Mouse (Mus musculus): ENCODE data around the gene Eepd1. TPM values are rescaled to one million over a fixed set of nuclear protein-coding genes. Genes with fewer than 3 reads are reported as not detected.

Gene Eepd1
- polyA plus RNA-seq, 2 experiments = 2.3 to 4.4 TPM

DNA sequence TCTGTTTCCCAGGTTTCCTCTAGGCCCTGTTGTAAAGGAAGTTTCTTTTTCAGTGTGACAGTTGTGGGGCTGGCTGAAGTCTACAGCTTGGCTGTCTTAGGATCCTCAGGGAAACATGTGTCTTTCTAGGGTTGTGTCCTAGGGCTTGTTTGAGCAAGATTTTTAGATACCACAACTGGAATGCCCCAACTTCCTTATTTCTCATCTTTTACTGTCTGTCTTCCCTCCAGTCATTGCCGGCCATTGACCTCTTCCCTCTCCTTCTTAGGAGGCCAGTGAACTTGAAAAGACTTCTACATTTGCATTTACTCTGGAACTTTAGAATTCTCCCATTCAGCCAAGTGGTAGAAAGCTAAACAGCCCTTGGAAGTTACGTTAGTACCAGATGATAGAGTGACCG, 27.5 kb downstream of the Eepd1 start:
- no peaks in the 10 kb centered on the region for H3K36me3 ChIP-seq (replicated peaks; ENCODE audit: control insufficient read depth, insufficient read depth, low read depth)
- no peaks in the 10 kb centered on the region for H3K27me3 ChIP-seq (ENCODE audit: control insufficient read depth, insufficient read depth, low read length)
- H3K27ac ChIP-seq = no peak overlapping the region
- H3K9ac ChIP-seq (replicated peaks) = no peak overlapping the region
- no peaks in the 10 kb centered on the region for H3K9me3 ChIP-seq (ENCODE audit: control insufficient read depth, low read length)
- TF ChIP-seq EP300 (IDR thresholded peaks at IDR 0.05; ENCODE audit: low read depth) (no peak), CTCF (IDR thresholded peaks at IDR 0.05; ENCODE audit: low read depth) (no peak)
- DNase-seq (ENCODE audit: low read depth in 3 of 3, low spot score in 3 of 3) (no peak), ATAC-seq (ENCODE audit: insufficient read depth) (no peak)
- no peak overlapping the region for H3K4me2 ChIP-seq (ENCODE audit: low read depth)
- 55% methylated on average over 3 of the region's 3 CpGs for WGBS (ENCODE audit: insufficient replicate concordance)
- no peak overlapping the region for H3K4me3 ChIP-seq (ENCODE audit: insufficient read depth in 1 of 2, low read depth in 2 of 2, low read length in 2 of 2)
- peaks cover 0 to 2% of the 10 kb centered on the region in 2 experiments; a peak in 2 of 4 replicates for H3K4me1 ChIP-seq (replicated peaks; ENCODE audit: control insufficient read depth in 2 of 2, insufficient read depth in 2 of 2, low read length in 1 of 2)

DNA sequence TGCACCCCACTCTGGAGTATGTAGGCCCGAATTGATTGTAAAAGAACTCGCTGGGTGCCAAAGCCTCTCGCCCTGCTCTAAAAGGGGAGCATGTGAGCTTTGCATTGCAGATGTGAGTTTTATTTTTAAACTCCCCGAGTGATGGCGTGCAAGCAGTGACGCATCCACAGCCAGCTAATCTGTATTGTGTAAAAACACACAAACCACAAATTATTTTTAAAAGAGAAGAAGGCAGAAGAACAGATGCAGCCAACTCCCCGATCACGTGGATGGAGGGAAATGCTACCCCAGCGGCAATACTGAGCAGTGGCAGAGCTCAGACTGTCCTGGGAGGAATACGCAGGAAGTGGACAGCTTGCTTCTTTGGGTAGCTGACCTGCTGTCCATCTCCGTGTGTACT, 29.2 kb downstream of the Eepd1 start:
- H3K36me3 ChIP-seq (replicated peaks; ENCODE audit: control insufficient read depth, insufficient read depth, low read depth) = no peaks in the 10 kb centered on the region
- no peak overlapping the region for H3K4me3 ChIP-seq (ENCODE audit: insufficient read depth in 1 of 2, low read depth in 2 of 2, low read length in 2 of 2)
- DNase-seq (ENCODE audit: low read depth in 3 of 3, low spot score in 3 of 3) (no peak), ATAC-seq (ENCODE audit: insufficient read depth) (no peak)
- H3K9me3 ChIP-seq (ENCODE audit: control insufficient read depth, low read length) = no peaks in the 10 kb centered on the region
- no peaks in the 10 kb centered on the region for H3K27me3 ChIP-seq (ENCODE audit: control insufficient read depth, insufficient read depth, low read length)
- no peak overlapping the region for H3K9ac ChIP-seq (replicated peaks)
- H3K4me1 ChIP-seq (replicated peaks; ENCODE audit: control insufficient read depth in 2 of 2, insufficient read depth in 2 of 2, low read length in 1 of 2) = peaks cover 0 to under 1% of the 10 kb centered on the region in 2 experiments; a peak in 2 of 4 replicates
- TF ChIP-seq CTCF (IDR thresholded peaks at IDR 0.05; ENCODE audit: low read depth) (no peak), EP300 (IDR thresholded peaks at IDR 0.05; ENCODE audit: low read depth) (no peak)
- H3K4me2 ChIP-seq (ENCODE audit: low read depth) = no peak overlapping the region
- H3K27ac ChIP-seq = no peak overlapping the region
- 46% methylated on average over 11 of the region's 11 CpGs for WGBS (ENCODE audit: insufficient replicate concordance)

DNA sequence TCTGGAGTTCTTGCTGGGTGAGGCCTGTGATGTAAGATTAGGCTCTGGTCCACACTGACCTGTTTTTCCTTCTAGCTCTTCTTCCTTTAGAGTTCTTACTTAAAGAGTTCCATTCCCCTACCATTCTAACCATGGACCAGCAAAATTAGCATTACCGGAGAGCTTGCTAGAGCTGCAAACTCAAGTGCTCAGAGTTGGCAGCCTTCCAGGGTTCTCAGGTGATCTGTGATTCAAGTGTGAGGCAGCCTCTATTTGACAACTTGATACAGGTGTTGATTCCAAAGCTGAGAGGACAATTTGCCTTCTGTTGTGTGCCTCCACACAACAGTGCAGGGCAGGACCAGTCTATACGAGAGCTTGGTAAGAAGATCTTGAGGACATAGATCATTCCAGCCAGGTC, 31.7 kb downstream of the Eepd1 start:
- no peak for DNase-seq (ENCODE audit: low read depth in 3 of 3, low spot score in 3 of 3)

DNA sequence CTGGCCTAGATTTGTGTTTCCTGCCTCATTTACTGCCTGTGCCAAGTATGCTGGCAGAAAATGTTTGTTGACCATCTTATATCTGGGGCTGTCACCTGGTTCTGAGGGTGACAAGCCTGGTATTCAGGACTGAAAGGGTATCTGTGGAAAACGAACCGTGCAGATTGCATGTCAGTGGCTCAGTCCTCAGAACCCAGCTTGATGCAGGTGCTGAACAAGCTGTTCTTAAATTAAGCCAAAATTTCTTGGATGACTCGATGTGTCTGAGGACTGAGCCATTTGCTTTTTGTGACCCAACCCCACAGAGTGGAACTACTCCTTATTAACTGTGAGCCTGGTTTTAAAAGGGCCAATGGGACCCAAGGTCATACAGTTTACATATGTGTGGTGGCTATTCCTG, 32.2 kb downstream of the Eepd1 start:
- Histone ChIP-seq H3K4me3 (ENCODE audit: insufficient read depth in 1 of 2, low read depth in 2 of 2, low read length in 2 of 2) (no peak overlapping the region), H3K4me1 (replicated peaks; ENCODE audit: control insufficient read depth in 2 of 2, insufficient read depth in 2 of 2, low read length in 1 of 2) (no peaks in the 10 kb centered on the region), H3K27me3 (ENCODE audit: control insufficient read depth, insufficient read depth, low read length) (no peaks in the 10 kb centered on the region), H3K36me3 (replicated peaks; ENCODE audit: control insufficient read depth, insufficient read depth, low read depth) (no peaks in the 10 kb centered on the region), H3K4me2 (ENCODE audit: low read depth) (no peak overlapping the region), H3K9me3 (ENCODE audit: control insufficient read depth, low read length) (no peaks in the 10 kb centered on the region), H3K9ac (replicated peaks) (no peak overlapping the region), H3K27ac (no peak overlapping the region)
- ATAC-seq (ENCODE audit: insufficient read depth) (no peak), DNase-seq (ENCODE audit: low read depth in 3 of 3, low spot score in 3 of 3) (no peak)
- no peak for TF ChIP-seq CTCF (IDR thresholded peaks at IDR 0.05; ENCODE audit: low read depth)
- no peak for TF ChIP-seq EP300 (IDR thresholded peaks at IDR 0.05; ENCODE audit: low read depth)
- WGBS (ENCODE audit: insufficient replicate concordance) = 57% methylated on average over 3 of the region's 3 CpGs

More for the DNA sequence above, 31.7 kb downstream of the Eepd1 start:
- no peak for ATAC-seq (ENCODE audit: insufficient read depth)
- Histone ChIP-seq H3K4me2 (ENCODE audit: low read depth) (no peak overlapping the region), H3K9ac (replicated peaks) (no peak overlapping the region), H3K27ac (no peak overlapping the region), H3K4me3 (ENCODE audit: insufficient read depth in 1 of 2, low read depth in 2 of 2, low read length in 2 of 2) (no peak overlapping the region), H3K36me3 (replicated peaks; ENCODE audit: control insufficient read depth, insufficient read depth, low read depth) (no peaks in the 10 kb centered on the region), H3K9me3 (ENCODE audit: control insufficient read depth, low read length) (no peaks in the 10 kb centered on the region), H3K27me3 (ENCODE audit: control insufficient read depth, insufficient read depth, low read length) (no peaks in the 10 kb centered on the region), H3K4me1 (replicated peaks; ENCODE audit: control insufficient read depth in 2 of 2, insufficient read depth in 2 of 2, low read length in 1 of 2) (no peaks in the 10 kb centered on the region)
- no peak for TF ChIP-seq EP300 (IDR thresholded peaks at IDR 0.05; ENCODE audit: low read depth)
- 63% methylated on average over 2 of the region's 2 CpGs for WGBS (ENCODE audit: insufficient replicate concordance)

DNA sequence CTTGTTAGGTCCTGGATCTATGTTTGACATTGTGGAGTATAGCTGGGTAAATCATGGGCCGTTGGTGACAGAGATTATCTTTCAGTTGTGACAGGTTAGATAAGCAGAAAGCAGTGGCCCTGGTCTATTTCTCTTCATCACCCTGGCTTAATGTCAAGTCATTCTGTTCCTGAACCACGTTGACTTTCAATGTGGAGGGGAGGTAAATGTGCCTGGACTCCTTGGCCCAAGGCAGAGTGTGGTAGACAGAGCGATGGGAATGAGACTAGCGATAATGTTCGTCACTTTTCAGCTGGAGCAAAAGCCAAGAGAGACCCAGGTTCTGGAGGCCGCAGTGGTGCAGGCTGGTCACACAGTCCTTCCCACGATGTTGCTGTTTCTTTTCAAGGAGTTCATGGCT, 35.3 kb downstream of the Eepd1 start:
- H3K4me2 ChIP-seq (ENCODE audit: low read depth) = no peak overlapping the region
- H3K27me3 ChIP-seq (ENCODE audit: control insufficient read depth, insufficient read depth, low read length) = no peaks in the 10 kb centered on the region
- no peak overlapping the region for H3K4me3 ChIP-seq (ENCODE audit: insufficient read depth in 1 of 2, low read depth in 2 of 2, low read length in 2 of 2)
- DNase-seq (ENCODE audit: low read depth in 3 of 3, low spot score in 3 of 3) (no peak), ATAC-seq (ENCODE audit: insufficient read depth) (no peak)
- WGBS (ENCODE audit: insufficient replicate concordance) = 57% methylated on average over 7 of the region's 7 CpGs
- no peaks in the 10 kb centered on the region for H3K4me1 ChIP-seq (replicated peaks; ENCODE audit: control insufficient read depth in 2 of 2, insufficient read depth in 2 of 2, low read length in 1 of 2)
- no peaks in the 10 kb centered on the region for H3K36me3 ChIP-seq (replicated peaks; ENCODE audit: control insufficient read depth, insufficient read depth, low read depth)
- no peaks in the 10 kb centered on the region for H3K9me3 ChIP-seq (ENCODE audit: control insufficient read depth, low read length)
- no peak overlapping the region for H3K27ac ChIP-seq
- TF ChIP-seq EP300 (IDR thresholded peaks at IDR 0.05; ENCODE audit: low read depth) (no peak), CTCF (IDR thresholded peaks at IDR 0.05; ENCODE audit: low read depth) (no peak)
- no peak overlapping the region for H3K9ac ChIP-seq (replicated peaks)
